Mouse (Mus musculus): ENCODE data around the gene Zfp971. TPM values are rescaled to one million over a fixed set of nuclear protein-coding genes. Genes with fewer than 3 reads are reported as not detected.
"Not testable (repeated sequence)": the region's sequence is repeated elsewhere in the genome, so short reads cannot be mapped to it uniquely, and the experiment has no call there.

Zfp971 gene
- 13.6 and 14.0 TPM in 2 replicates for polyA plus RNA-seq (2014; fragmentation: Nextera tagmentation; extraction: Ambion mirVana)

- not testable (repeated sequence) for H3K27ac ChIP-seq (ENCODE audit: low read depth, low read length); H3K36me3 ChIP-seq (ENCODE audit: control insufficient read depth, insufficient read depth, low read length); H3K27me3 ChIP-seq (ENCODE audit: control insufficient read depth, insufficient read depth, low read length); ATAC-seq (ENCODE audit: insufficient read depth, low FRiP score, low TSS enrichment); H3K4me1 ChIP-seq (ENCODE audit: control insufficient read depth, insufficient read depth, low read length); H3K9me3 ChIP-seq (ENCODE audit: control insufficient read depth, low read length)
- 2% methylated on average over 13 of the region's 15 CpGs for WGBS
- Histone ChIP-seq H3K9ac (ENCODE audit: low read length) (peak within 1 kb of the TSS; percentile 49), H3K4me2 (ENCODE audit: low read depth) (peak within 1 kb of the TSS; percentile 44), H3K4me3 (ENCODE audit: low read depth, low read length) (peak within 1 kb of the TSS; percentile 50)
- peak; percentile 57 for DNase-seq (ENCODE audit: low spot score)
Measured at GRCm38 (mm10) chr2:178023011-178023611, at the start of gene Zfp971. Zfp971 (plus strand) TSS chr2:178023284.

- not testable (repeated sequence) for ATAC-seq (ENCODE audit: insufficient read depth, low FRiP score, low TSS enrichment); H3K27ac ChIP-seq (ENCODE audit: low read depth, low read length); H3K9ac ChIP-seq (ENCODE audit: low read length); DNase-seq (ENCODE audit: low spot score); H3K4me1 ChIP-seq (ENCODE audit: control insufficient read depth, insufficient read depth, low read length); H3K4me3 ChIP-seq (ENCODE audit: low read depth, low read length); H3K27me3 ChIP-seq (ENCODE audit: control insufficient read depth, insufficient read depth, low read length); H3K9me3 ChIP-seq (ENCODE audit: control insufficient read depth, low read length); H3K36me3 ChIP-seq (ENCODE audit: control insufficient read depth, insufficient read depth, low read length); H3K4me2 ChIP-seq (ENCODE audit: low read depth)
- 89% methylated on average over 6 of the region's 7 CpGs for WGBS
Measured at GRCm38 (mm10) chr2:177974814-177975213, 48.3 kb upstream of the Zfp971 start.

GRCm38 (mm10) chr2:178019486-178019885, 3.6 kb upstream of the Zfp971 start:
- not testable (repeated sequence) for H3K36me3 ChIP-seq (ENCODE audit: control insufficient read depth, insufficient read depth, low read length); H3K4me1 ChIP-seq (ENCODE audit: control insufficient read depth, insufficient read depth, low read length); H3K4me2 ChIP-seq (ENCODE audit: low read depth); DNase-seq (ENCODE audit: low spot score); H3K4me3 ChIP-seq (ENCODE audit: low read depth, low read length); H3K27ac ChIP-seq (ENCODE audit: low read depth, low read length); H3K9ac ChIP-seq (ENCODE audit: low read length); H3K9me3 ChIP-seq (ENCODE audit: control insufficient read depth, low read length); ATAC-seq (ENCODE audit: insufficient read depth, low FRiP score, low TSS enrichment); H3K27me3 ChIP-seq (ENCODE audit: control insufficient read depth, insufficient read depth, low read length)
- 87% methylated on average over 3 of the region's 3 CpGs for WGBS

GRCm38 (mm10) chr2:178020773-178021172, 2.3 kb upstream of the Zfp971 start:
- ATAC-seq (ENCODE audit: insufficient read depth, low FRiP score, low TSS enrichment); H3K27me3 ChIP-seq (ENCODE audit: control insufficient read depth, insufficient read depth, low read length): not testable (repeated sequence)
- 90% methylated on average over 8 of the region's 8 CpGs for WGBS

GRCm38 (mm10) chr2:178023861-178024260, 777 bp downstream of the Zfp971 start:
- DNase-seq (ENCODE audit: low spot score) = peak; percentile 8
- peak overlapping the region; percentile 44 for H3K4me2 ChIP-seq (ENCODE audit: low read depth)
- not testable (repeated sequence) for H3K9ac ChIP-seq (ENCODE audit: low read length); ATAC-seq (ENCODE audit: insufficient read depth, low FRiP score, low TSS enrichment); H3K27me3 ChIP-seq (ENCODE audit: control insufficient read depth, insufficient read depth, low read length); H3K27ac ChIP-seq (ENCODE audit: low read depth, low read length); H3K4me1 ChIP-seq (ENCODE audit: control insufficient read depth, insufficient read depth, low read length); H3K36me3 ChIP-seq (ENCODE audit: control insufficient read depth, insufficient read depth, low read length); H3K9me3 ChIP-seq (ENCODE audit: control insufficient read depth, low read length)
- 18% methylated on average over 2 of the region's 2 CpGs for WGBS
- H3K4me3 ChIP-seq (ENCODE audit: low read depth, low read length) = peak overlapping the region; percentile 50

More at GRCm38 (mm10) chr2:178020773-178021172, 2.3 kb upstream of the Zfp971 start:
- H3K36me3 ChIP-seq (ENCODE audit: control insufficient read depth, insufficient read depth, low read length); H3K4me1 ChIP-seq (ENCODE audit: control insufficient read depth, insufficient read depth, low read length); H3K4me3 ChIP-seq (ENCODE audit: low read depth, low read length); H3K27ac ChIP-seq (ENCODE audit: low read depth, low read length); H3K9me3 ChIP-seq (ENCODE audit: control insufficient read depth, low read length); H3K9ac ChIP-seq (ENCODE audit: low read length); DNase-seq (ENCODE audit: low spot score); H3K4me2 ChIP-seq (ENCODE audit: low read depth): not testable (repeated sequence)

- not testable (repeated sequence) for H3K4me3 ChIP-seq (ENCODE audit: low read depth, low read length); H3K36me3 ChIP-seq (ENCODE audit: control insufficient read depth, insufficient read depth, low read length); H3K9me3 ChIP-seq (ENCODE audit: control insufficient read depth, low read length); H3K27me3 ChIP-seq (ENCODE audit: control insufficient read depth, insufficient read depth, low read length); H3K4me2 ChIP-seq (ENCODE audit: low read depth); H3K27ac ChIP-seq (ENCODE audit: low read depth, low read length); ATAC-seq (ENCODE audit: insufficient read depth, low FRiP score, low TSS enrichment); H3K4me1 ChIP-seq (ENCODE audit: control insufficient read depth, insufficient read depth, low read length); H3K9ac ChIP-seq (ENCODE audit: low read length); DNase-seq (ENCODE audit: low spot score)
- 92% methylated on average over 2 of the region's 3 CpGs for WGBS
Measured at GRCm38 (mm10) chr2:178027601-178028000, 4.5 kb downstream of the Zfp971 start.

- peak; percentile 50; the same call in 1 of the 2 replicates for ATAC-seq (ENCODE audit: insufficient read depth, low FRiP score, low TSS enrichment)
- H3K27me3 ChIP-seq (ENCODE audit: control insufficient read depth, insufficient read depth, low read length) = no peaks in the 10 kb centered on the region
- H3K4me3 ChIP-seq (ENCODE audit: low read depth, low read length) = no peak overlapping the region
- DNase-seq (ENCODE audit: low spot score) = peak; percentile 37
- no peaks in the 10 kb centered on the region for H3K9me3 ChIP-seq (ENCODE audit: control insufficient read depth, low read length)
- H3K9ac ChIP-seq (ENCODE audit: low read length) = no peak overlapping the region
- no peaks in the 10 kb centered on the region for H3K36me3 ChIP-seq (ENCODE audit: control insufficient read depth, insufficient read depth, low read length)
- 8% methylated on average over 1 of the region's 1 CpGs for WGBS
- H3K4me2 ChIP-seq (ENCODE audit: low read depth) = no peak overlapping the region
- H3K4me1 ChIP-seq (ENCODE audit: control insufficient read depth, insufficient read depth, low read length) = no peaks in the 10 kb centered on the region
- H3K27ac ChIP-seq (ENCODE audit: low read depth, low read length) = no peak overlapping the region
Measured at GRCm38 (mm10) chr2:178058195-178058594, 35.1 kb downstream of the Zfp971 start.

GRCm38 (mm10) chr2:178078166-178078717, 55.2 kb downstream of the Zfp971 start, which contains the start of gene Zfp931:
Zfp931 (minus strand) TSS chr2:178078476.
- H3K27me3 ChIP-seq (ENCODE audit: control insufficient read depth, insufficient read depth, low read length); H3K9ac ChIP-seq (ENCODE audit: low read length); H3K9me3 ChIP-seq (ENCODE audit: control insufficient read depth, low read length); H3K36me3 ChIP-seq (ENCODE audit: control insufficient read depth, insufficient read depth, low read length); H3K4me1 ChIP-seq (ENCODE audit: control insufficient read depth, insufficient read depth, low read length); ATAC-seq (ENCODE audit: insufficient read depth, low FRiP score, low TSS enrichment); DNase-seq (ENCODE audit: low spot score); H3K27ac ChIP-seq (ENCODE audit: low read depth, low read length): not testable (repeated sequence)
- 0% methylated on average over 2 of the region's 14 CpGs for WGBS
- H3K4me3 ChIP-seq (ENCODE audit: low read depth, low read length) = peak within 1 kb of the TSS; percentile 29
- peak within 1 kb of the TSS; percentile 40 for H3K4me2 ChIP-seq (ENCODE audit: low read depth)

Measured in neural tube, embryonic 11.5 days (tissue).